Mouse (Mus musculus) intestine, embryonic 14.5 days (tissue): Measurements from ENCODE around the gene Kcnip1. TPM values are rescaled to one million over a fixed set of nuclear protein-coding genes. Genes with fewer than 3 reads are reported as not detected.

ENCODE experiments used
- ATAC-seq: fragments of 200-750 bp; cut with Nextera tagmentation; replicated peaks from 2 replicates; pipeline ENCODE4 v1.8.0; 2017; ENCODE audit warnings: low read depth, moderate number of reproducible peaks, moderate TSS enrichment, moderate library complexity; ENCODE audit not compliant: low FRiP score, low TSS enrichment
- DNase-seq: peaks from one replicate; pipeline ENCODE4 v3.0.0-alpha.2; 2018; ENCODE audit warnings: low spot score
- H3K27ac ChIP-seq: fragments of 300-500 bp; sonication (generic); 2 replicates; pipeline ENCODE4 v1.5.1; 2014; ENCODE audit warnings: low read depth, mild to moderate bottlenecking, control low read depth
- H3K27me3 ChIP-seq: fragments of 300-500 bp; sonication (generic); replicated peaks from 2 replicates; pipeline ENCODE4 v1.6.1; 2014; ENCODE audit warnings: low read length, control low read depth; ENCODE audit not compliant: control insufficient read depth, insufficient read depth
- H3K36me3 ChIP-seq: fragments of 300-500 bp; sonication (generic); 2 replicates; pipeline ENCODE4 v1.6.1; 2014; ENCODE audit warnings: low read length, control low read depth; ENCODE audit not compliant: control insufficient read depth, insufficient read depth
- H3K4me1 ChIP-seq: fragments of 300-500 bp; sonication (generic); replicated peaks from 2 replicates; pipeline ENCODE4 v1.6.1; 2014; ENCODE audit warnings: low read length, control low read depth, mixed read lengths; ENCODE audit not compliant: control insufficient read depth, insufficient read depth
- H3K4me2 ChIP-seq: fragments of 300-500 bp; sonication (generic); 2 replicates; pipeline ENCODE4 v1.6.1; 2014; ENCODE audit warnings: low read length
- H3K4me3 ChIP-seq: fragments of 300-500 bp; sonication (generic); 2 replicates; pipeline ENCODE4 v1.5.1; 2014; ENCODE audit warnings: low read depth, low read length, control low read depth, mixed read lengths
- H3K9ac ChIP-seq: fragments of 300-500 bp; sonication (generic); 2 replicates; pipeline ENCODE4 v1.6.1; 2014; ENCODE audit warnings: mild to moderate bottlenecking, low read length
- H3K9me3 ChIP-seq: fragments of 300-500 bp; sonication (generic); 2 replicates; pipeline ENCODE4 v1.6.1; 2016; ENCODE audit warnings: low read length, control low read depth; ENCODE audit not compliant: control insufficient read depth
- WGBS: fragments of 180-500 bp; shearing (Covaris S2); extraction: QIAGEN DNeasy Blood & Tissue Kit; methylation state at CpG from one replicate; pipeline ENCODE4 v1.1.7; 2014; 5-methylcytosine and 5-hydroxymethylcytosine counted together
- polyA plus RNA-seq: library from polyadenylated mRNA; unstranded; fragments of >200 nt; fragmentation: Nextera tagmentation; extraction: Ambion mirVana; gene quantifications from 2 replicates; pipeline ENCODE4 v1.2.1, GENCODE M21; 2014

Kcnip1 gene
- polyA plus RNA-seq, 1 experiment from 2014 or later = 13.1 TPM

- Histone ChIP-seq H3K27ac (no peak overlapping the region), H3K36me3 (no peaks in the 10 kb centered on the region), H3K9ac (no peak overlapping the region), H3K4me1 (0 out of 2 replicates have a peak, but pooled peaks cover 3% of the 10 kb centered on the region), H3K4me3 (no peak overlapping the region), H3K4me2 (no peak overlapping the region), H3K27me3 (no peaks in the 10 kb centered on the region), H3K9me3 (no peaks in the 10 kb centered on the region)
- ATAC-seq (no peak), DNase-seq (no peak)
- WGBS = 84% methylated on average over 1 of the region's 1 CpGs
Measured at GRCm38 (mm10) chr11:33943565-33943964, 49.4 kb downstream of the Kcnip1 start.

GRCm38 (mm10) chr11:33939456-33940113 is 53.4 kb downstream of the Kcnip1 start:
- H3K36me3 ChIP-seq = no peaks in the 10 kb centered on the region
- H3K4me1 ChIP-seq = 0 out of 2 replicates have a peak, but pooled peaks cover 3% of the 10 kb centered on the region
- WGBS = 68% methylated on average over 4 of the region's 4 CpGs
- no peak overlapping the region for H3K4me3 ChIP-seq
- no peak for ATAC-seq
- no peaks in the 10 kb centered on the region for H3K9me3 ChIP-seq
- H3K27me3 ChIP-seq = no peaks in the 10 kb centered on the region
- no peak for DNase-seq
- no peak overlapping the region for H3K27ac ChIP-seq
- H3K9ac ChIP-seq = no peak overlapping the region
- H3K4me2 ChIP-seq = no peak overlapping the region

- H3K4me1 ChIP-seq = 0 out of 2 replicates have a peak, but pooled peaks cover 3% of the 10 kb centered on the region
- WGBS = 45% methylated on average over 7 of the region's 7 CpGs
- H3K4me3 ChIP-seq = no peak overlapping the region
- H3K9ac ChIP-seq = no peak overlapping the region
- DNase-seq = no peak
- H3K27me3 ChIP-seq = no peaks in the 10 kb centered on the region
- H3K27ac ChIP-seq = no peak overlapping the region
- no peak overlapping the region for H3K4me2 ChIP-seq
- no peaks in the 10 kb centered on the region for H3K9me3 ChIP-seq
- ATAC-seq = no peak
- no peaks in the 10 kb centered on the region for H3K36me3 ChIP-seq
Measured at GRCm38 (mm10) chr11:33938561-33939274, 54.2 kb downstream of the Kcnip1 start.

GRCm38 (mm10) chr11:33937641-33938040 is 55.3 kb downstream of the Kcnip1 start:
- ATAC-seq = no peak
- no peak overlapping the region for H3K4me2 ChIP-seq
- peaks cover 7% of the 10 kb centered on the region; the same call in 1 of the 2 replicates for H3K4me1 ChIP-seq
- H3K4me3 ChIP-seq = no peak overlapping the region
- no peaks in the 10 kb centered on the region for H3K9me3 ChIP-seq
- no peak overlapping the region for H3K27ac ChIP-seq
- H3K9ac ChIP-seq = no peak overlapping the region
- no peak for DNase-seq
- no peaks in the 10 kb centered on the region for H3K36me3 ChIP-seq
- H3K27me3 ChIP-seq = no peaks in the 10 kb centered on the region
- 76% methylated on average over 8 of the region's 8 CpGs for WGBS

- Histone ChIP-seq H3K9ac (no peak overlapping the region), H3K27ac (no peak overlapping the region), H3K36me3 (no peaks in the 10 kb centered on the region), H3K27me3 (no peaks in the 10 kb centered on the region), H3K9me3 (no peaks in the 10 kb centered on the region), H3K4me1 (peaks cover 14% of the 10 kb centered on the region), H3K4me2 (no peak overlapping the region), H3K4me3 (no peak overlapping the region)
- DNase-seq (no peak), ATAC-seq (no peak)
- 65% methylated on average over 9 of the region's 9 CpGs for WGBS
Measured at GRCm38 (mm10) chr11:33934286-33934685, 58.7 kb downstream of the Kcnip1 start.

- ATAC-seq (no peak), DNase-seq (peak; percentile 62)
- Histone ChIP-seq H3K4me1 (peaks cover 14% of the 10 kb centered on the region), H3K4me2 (peak overlapping the region; percentile 35), H3K9ac (no peak overlapping the region), H3K27me3 (no peaks in the 10 kb centered on the region), H3K27ac (peak overlapping the region; percentile 47; the same call in 1 of the 2 replicates), H3K4me3 (no peak overlapping the region), H3K9me3 (no peaks in the 10 kb centered on the region), H3K36me3 (no peaks in the 10 kb centered on the region)
- WGBS = 41% methylated on average over 18 of the region's 18 CpGs
Measured at GRCm38 (mm10) chr11:33932386-33933111, 60.4 kb downstream of the Kcnip1 start.

GRCm38 (mm10) chr11:33931836-33932385 is 61.0 kb downstream of the Kcnip1 start:
- 11% methylated on average over 9 of the region's 10 CpGs for WGBS
- H3K4me2 ChIP-seq = peak overlapping the region; percentile 35
- H3K27ac ChIP-seq = peak overlapping the region; percentile 47; the same call in 1 of the 2 replicates
- no peaks in the 10 kb centered on the region for H3K27me3 ChIP-seq
- DNase-seq (peak; percentile 72), ATAC-seq (no peak)
- peaks cover 19% of the 10 kb centered on the region for H3K4me1 ChIP-seq
- H3K36me3 ChIP-seq = no peaks in the 10 kb centered on the region
- H3K4me3 ChIP-seq = no peak overlapping the region
- H3K9ac ChIP-seq = no peak overlapping the region
- H3K9me3 ChIP-seq = no peaks in the 10 kb centered on the region

- H3K27ac ChIP-seq = no peak overlapping the region
- H3K9me3 ChIP-seq = no peaks in the 10 kb centered on the region
- DNase-seq (no peak), ATAC-seq (no peak)
- 65% methylated on average over 11 of the region's 11 CpGs for WGBS
- no peaks in the 10 kb centered on the region for H3K27me3 ChIP-seq
- H3K4me1 ChIP-seq = peaks cover 19% of the 10 kb centered on the region
- no peak overlapping the region for H3K4me3 ChIP-seq
- no peaks in the 10 kb centered on the region for H3K36me3 ChIP-seq
- H3K9ac ChIP-seq = no peak overlapping the region
- H3K4me2 ChIP-seq = no peak overlapping the region
Measured at GRCm38 (mm10) chr11:33929412-33929811, 63.5 kb downstream of the Kcnip1 start.
